Mouse (Mus musculus) hindbrain, embryonic 16.5 days (tissue): ENCODE results near the gene Tbxa2r. TPM values are rescaled to one million over a fixed set of nuclear protein-coding genes. Genes with fewer than 3 reads are reported as not detected.
A peak's percentile ranks its signal among the peaks of the same experiment; 100 is the strongest.

ENCODE experiments used
- ATAC-seq: fragments of 200-750 bp; cut with Nextera tagmentation; 2 replicates; pipeline ENCODE4 v1.8.0; 2017; ENCODE audit warnings: moderate TSS enrichment, moderate library complexity
- H3K27ac ChIP-seq: fragments of 300-500 bp; sonication (generic); 2 replicates; pipeline ENCODE4 v1.5.1; 2014; ENCODE audit warnings: low read depth, mild to moderate bottlenecking, control low read depth, low read length, moderate library complexity
- H3K27me3 ChIP-seq: fragments of 300-500 bp; sonication (generic); replicated peaks from 2 replicates; pipeline ENCODE4 v1.6.1; 2014; ENCODE audit warnings: low read length; ENCODE audit not compliant: control insufficient read depth, insufficient read depth
- H3K36me3 ChIP-seq: fragments of 300-500 bp; sonication (generic); 2 replicates; pipeline ENCODE4 v1.6.1; 2014; ENCODE audit warnings: mild to moderate bottlenecking, low read length, moderate library complexity, mixed read lengths; ENCODE audit not compliant: control insufficient read depth, insufficient read depth
- H3K4me1 ChIP-seq: fragments of 300-500 bp; sonication (generic); 2 replicates; pipeline ENCODE4 v1.6.1; 2014; ENCODE audit warnings: low read depth, low read length; ENCODE audit not compliant: control insufficient read depth, insufficient read depth
- H3K4me2 ChIP-seq: fragments of 300-500 bp; sonication (generic); 2 replicates; pipeline ENCODE4 v1.6.1; 2014; ENCODE audit warnings: mild to moderate bottlenecking, low read length, control low read depth, moderate library complexity
- H3K4me3 ChIP-seq: fragments of 300-500 bp; sonication (generic); 2 replicates; pipeline ENCODE4 v1.5.1; 2014; ENCODE audit warnings: mild to moderate bottlenecking, low read length, control low read depth, moderate library complexity
- H3K9ac ChIP-seq: fragments of 300-500 bp; sonication (generic); 2 replicates; pipeline ENCODE4 v1.6.1; 2014; ENCODE audit warnings: low read depth, mild to moderate bottlenecking, control low read depth, low read length, moderate library complexity
- H3K9me3 ChIP-seq: fragments of 300-500 bp; sonication (generic); 2 replicates; pipeline ENCODE4 v1.6.1; 2014; ENCODE audit warnings: mild to moderate bottlenecking, low read length, moderate library complexity; ENCODE audit not compliant: control insufficient read depth
- WGBS: fragments of 180-500 bp; shearing (Covaris S2); extraction: QIAGEN DNeasy Blood & Tissue Kit; methylation state at CpG from one replicate; pipeline ENCODE4 v1.1.7; 2014; 5-methylcytosine and 5-hydroxymethylcytosine counted together
- polyA plus RNA-seq: library from polyadenylated mRNA; unstranded; fragments of >200 nt; fragmentation: Nextera tagmentation; extraction: Ambion mirVana; gene quantifications from 2 replicates; pipeline ENCODE4 v1.2.1, GENCODE M21; 2015

Gene Tbxa2r
- polyA plus RNA-seq, 1 experiment from 2014 or later: 5.4 TPM

GRCm38 (mm10) chr10:81365672-81366476 is 37.3 kb downstream of the Tbxa2r start, which contains the start of gene 4930404N11Rik:
Gene 4930404N11Rik (minus strand): TSS chr10:81365816.
- Histone ChIP-seq H3K9ac (no peak within 1 kb of the TSS), H3K9me3 (no peaks in the 10 kb centered on the region), H3K27me3 (peaks cover 10% of the 10 kb centered on the region), H3K4me3 (no peak within 1 kb of the TSS), H3K27ac (no peak within 1 kb of the TSS), H3K4me1 (peaks cover 10% of the 10 kb centered on the region), H3K4me2 (peak within 1 kb of the TSS; percentile 50), H3K36me3 (peaks cover 40% of the 10 kb centered on the region)
- WGBS: 23% methylated on average over 12 of the region's 12 CpGs
- no peak for ATAC-seq

- Histone ChIP-seq H3K4me2 (no peak overlapping the region), H3K36me3 (peaks cover 40% of the 10 kb centered on the region), H3K4me3 (no peak overlapping the region), H3K27me3 (peaks cover 10% of the 10 kb centered on the region), H3K27ac (no peak overlapping the region), H3K9ac (no peak overlapping the region), H3K9me3 (no peaks in the 10 kb centered on the region), H3K4me1 (peaks cover 10% of the 10 kb centered on the region)
- WGBS: 78% methylated on average over 5 of the region's 6 CpGs
- ATAC-seq: no peak
These were observed 38.1 kb downstream of the Tbxa2r start for GRCm38 (mm10) chr10:81366477-81367206.

- Histone ChIP-seq H3K36me3 (peaks cover 37% of the 10 kb centered on the region), H3K4me3 (no peak overlapping the region), H3K9me3 (no peaks in the 10 kb centered on the region), H3K4me1 (peaks cover 10% of the 10 kb centered on the region), H3K27ac (no peak overlapping the region), H3K27me3 (peaks cover 8% of the 10 kb centered on the region), H3K9ac (no peak overlapping the region), H3K4me2 (no peak overlapping the region)
- 52% methylated on average over 6 of the region's 6 CpGs for WGBS
- no peak for ATAC-seq
These were observed 38.6 kb downstream of the Tbxa2r start for GRCm38 (mm10) chr10:81367207-81367495.

GRCm38 (mm10) chr10:81375322-81375721 is 46.8 kb downstream of the Tbxa2r start:
- Histone ChIP-seq H3K27me3 (no peaks in the 10 kb centered on the region), H3K4me3 (no peak overlapping the region), H3K36me3 (peaks cover 4% of the 10 kb centered on the region; the same call in 1 of the 2 replicates), H3K4me2 (no peak overlapping the region), H3K27ac (no peak overlapping the region), H3K9ac (no peak overlapping the region), H3K4me1 (peaks cover 20% of the 10 kb centered on the region), H3K9me3 (no peaks in the 10 kb centered on the region)
- WGBS: 93% methylated on average over 10 of the region's 10 CpGs
- no peak for ATAC-seq

GRCm38 (mm10) chr10:81376561-81377361 is 48.2 kb downstream of the Tbxa2r start:
- Histone ChIP-seq H3K36me3 (no peaks in the 10 kb centered on the region), H3K4me2 (peak overlapping the region; percentile 87), H3K9ac (peak overlapping the region; percentile 75), H3K27me3 (no peaks in the 10 kb centered on the region), H3K9me3 (no peaks in the 10 kb centered on the region), H3K4me1 (peaks cover 20% of the 10 kb centered on the region), H3K27ac (no peak overlapping the region), H3K4me3 (peak overlapping the region; percentile 57)
- WGBS: 40% methylated on average over 6 of the region's 6 CpGs
- ATAC-seq: no peak

GRCm38 (mm10) chr10:81377362-81377664 is 48.8 kb downstream of the Tbxa2r start:
- H3K4me1 ChIP-seq: peaks cover 20% of the 10 kb centered on the region
- no peak overlapping the region; the same call in 1 of the 2 replicates for H3K27ac ChIP-seq
- H3K9ac ChIP-seq: peak overlapping the region; percentile 75
- H3K4me3 ChIP-seq: peak overlapping the region; percentile 57
- H3K36me3 ChIP-seq: no peaks in the 10 kb centered on the region
- H3K27me3 ChIP-seq: no peaks in the 10 kb centered on the region
- ATAC-seq: no peak
- WGBS: 37% methylated on average over 2 of the region's 2 CpGs
- peak overlapping the region; percentile 87 for H3K4me2 ChIP-seq
- no peaks in the 10 kb centered on the region for H3K9me3 ChIP-seq

GRCm38 (mm10) chr10:81377793-81378552 is 49.4 kb downstream of the Tbxa2r start, which contains the start of gene Fzr1:
Gene Fzr1 (minus strand): TSS chr10:81378516.
- WGBS: under 1% methylated on average over 50 of the region's 59 CpGs
- Histone ChIP-seq H3K27ac (peak within 1 kb of the TSS; percentile 72), H3K36me3 (no peaks in the 10 kb centered on the region), H3K9ac (peak within 1 kb of the TSS; percentile 75), H3K4me1 (peaks cover 20% of the 10 kb centered on the region), H3K27me3 (no peaks in the 10 kb centered on the region), H3K4me3 (peak within 1 kb of the TSS; percentile 57), H3K9me3 (no peaks in the 10 kb centered on the region), H3K4me2 (peak within 1 kb of the TSS; percentile 87)
- ATAC-seq: peak; percentile 32

- ATAC-seq: peak; percentile 96
- whole genome bisulfite sequencing: under 1% methylated on average over 44 of the region's 46 CpGs
- H3K9me3 ChIP-seq: no peaks in the 10 kb centered on the region
- H3K4me1 ChIP-seq: peaks cover 20% of the 10 kb centered on the region
- H3K36me3 ChIP-seq: no peaks in the 10 kb centered on the region
- peak overlapping the region; percentile 57 for H3K4me3 ChIP-seq
- peak overlapping the region; percentile 64 for H3K4me2 ChIP-seq
- H3K27me3 ChIP-seq: no peaks in the 10 kb centered on the region
- H3K9ac ChIP-seq: peak overlapping the region; percentile 60
- peak overlapping the region; percentile 68 for H3K27ac ChIP-seq
These were observed 50.1 kb downstream of the Tbxa2r start for GRCm38 (mm10) chr10:81378553-81379182.
